Mouse (Mus musculus): ENCODE results near the gene Ctdsp2.

Ctdsp2 gene

DNA sequence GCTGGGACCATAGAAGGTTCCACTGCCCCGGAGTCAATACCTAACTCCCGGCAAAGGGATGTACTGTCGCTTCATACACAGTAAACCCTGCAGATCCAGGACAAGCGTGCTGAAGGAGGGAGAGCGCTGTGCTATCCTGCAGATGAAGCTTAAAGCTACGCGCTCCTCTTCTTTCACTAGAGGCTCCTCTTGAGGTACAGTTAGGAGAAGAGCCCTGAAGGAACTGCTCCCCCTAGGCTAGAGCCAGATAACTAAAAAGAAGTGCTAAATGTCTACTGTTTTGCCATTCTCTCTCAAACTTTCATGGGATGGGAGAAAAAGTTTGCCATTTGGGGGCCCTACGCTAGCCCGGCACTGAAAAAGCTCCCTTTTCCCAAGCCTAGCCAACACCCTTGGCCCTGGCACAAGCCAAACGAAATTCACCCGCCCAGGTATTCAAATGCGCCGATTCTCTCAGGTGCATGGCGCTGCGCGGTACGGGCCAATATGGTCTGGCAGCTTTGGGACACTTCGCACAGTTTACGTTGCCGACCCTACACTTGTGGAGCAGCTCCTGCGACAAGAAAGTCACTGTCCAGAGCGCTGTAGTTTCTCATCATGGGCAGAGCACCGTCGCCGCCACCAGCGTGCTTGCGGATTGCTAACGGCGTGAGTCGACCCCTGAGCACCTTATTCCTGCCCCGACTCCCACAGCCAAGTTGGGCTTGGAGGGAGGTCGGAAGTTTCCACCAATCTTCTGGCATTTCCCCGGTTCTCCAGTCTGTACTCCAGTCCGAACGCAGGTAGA lies 70.3 kb downstream of the Ctdsp2 start:
- no peak for DNase-seq
